Mouse (Mus musculus) hindbrain, embryonic 10.5 days (tissue): ENCODE data around the gene Pnpo. TPM values are rescaled to one million over a fixed set of nuclear protein-coding genes. Genes with fewer than 3 reads are reported as not detected.

ENCODE experiments used
- DNase-seq: peaks from one replicate; pipeline ENCODE4 v3.0.0-alpha.2; 2017; ENCODE audit warnings: low spot score
- H3K27ac ChIP-seq: fragments of 300-500 bp; sonication (generic); 2 replicates; pipeline ENCODE4 v1.5.1; 2016; ENCODE audit warnings: mild to moderate bottlenecking, moderate library complexity
- H3K27me3 ChIP-seq: fragments of 300-500 bp; sonication (generic); 2 replicates; pipeline ENCODE4 v1.6.1; 2016; ENCODE audit warnings: mild to moderate bottlenecking; ENCODE audit not compliant: poor library complexity, insufficient read depth, severe bottlenecking
- H3K36me3 ChIP-seq: fragments of 300-500 bp; sonication (generic); 2 replicates; pipeline ENCODE4 v1.6.1; 2016; ENCODE audit warnings: mild to moderate bottlenecking, moderate library complexity
- H3K4me1 ChIP-seq: fragments of 300-500 bp; sonication (generic); replicated peaks from 2 replicates; pipeline ENCODE4 v1.6.1; 2016; ENCODE audit warnings: mild to moderate bottlenecking
- H3K4me3 ChIP-seq: fragments of 300-500 bp; sonication (generic); 2 replicates; pipeline ENCODE4 v1.5.1; 2016; ENCODE audit warnings: mild to moderate bottlenecking, moderate library complexity
- H3K9me3 ChIP-seq: fragments of 300-500 bp; sonication (generic); 2 replicates; pipeline ENCODE4 v1.6.1; 2016; ENCODE audit warnings: mild to moderate bottlenecking, moderate library complexity
- WGBS: fragments of 180-500 bp; shearing (Covaris S2); methylation state at CpG from one replicate; pipeline ENCODE4 v1.1.7; 2016; 5-methylcytosine and 5-hydroxymethylcytosine counted together
- polyA plus RNA-seq: library from polyadenylated mRNA; unstranded; fragments of >200 nt; fragmentation: Nextera tagmentation; extraction: Ambion mirVana; gene quantifications from 2 replicates; pipeline ENCODE4 v1.2.1, GENCODE M21; 2016

Pnpo gene
- polyA plus RNA-seq, 1 experiment from 2014 or later, result 31.4 TPM

GRCm38 (mm10) chr11:96966914-96967543 is 23.2 kb upstream of the Pnpo start:
- peaks cover 30% of the 10 kb centered on the region for H3K36me3 ChIP-seq
- WGBS, result 90% methylated on average over 13 of the region's 13 CpGs
- H3K9me3 ChIP-seq, result no peaks in the 10 kb centered on the region
- H3K4me1 ChIP-seq, result peaks cover 30% of the 10 kb centered on the region; the same call in 1 of the 2 replicates
- no peak overlapping the region for H3K4me3 ChIP-seq
- DNase-seq, result no peak
- H3K27me3 ChIP-seq, result no peaks in the 10 kb centered on the region
- H3K27ac ChIP-seq, result 0 out of 2 replicates have a peak overlapping the region, but pooled peaks have one; percentile 35

GRCm38 (mm10) chr11:96966172-96966571 is 22.4 kb upstream of the Pnpo start:
- H3K4me3 ChIP-seq, result no peak overlapping the region
- no peaks in the 10 kb centered on the region for H3K27me3 ChIP-seq
- peaks cover 39% of the 10 kb centered on the region for H3K36me3 ChIP-seq
- H3K9me3 ChIP-seq, result no peaks in the 10 kb centered on the region
- H3K4me1 ChIP-seq, result peaks cover 30% of the 10 kb centered on the region; the same call in 1 of the 2 replicates
- WGBS, result 91% methylated on average over 3 of the region's 3 CpGs
- H3K27ac ChIP-seq, result no peak overlapping the region
- DNase-seq, result no peak

GRCm38 (mm10) chr11:96963580-96963979 is 19.8 kb upstream of the Pnpo start:
- WGBS, result 23% methylated on average over 8 of the region's 8 CpGs
- peak; percentile 86 for DNase-seq
- peaks cover 60% of the 10 kb centered on the region for H3K36me3 ChIP-seq

GRCm38 (mm10) chr11:96957061-96957805 is 13.4 kb upstream of the Pnpo start:
- H3K27me3 ChIP-seq, result no peaks in the 10 kb centered on the region
- WGBS, result 92% methylated on average over 10 of the region's 10 CpGs
- H3K36me3 ChIP-seq, result peaks cover 97% of the 10 kb centered on the region
- no peak overlapping the region for H3K27ac ChIP-seq
- H3K9me3 ChIP-seq, result no peaks in the 10 kb centered on the region
- no peaks in the 10 kb centered on the region for H3K4me1 ChIP-seq
- DNase-seq, result no peak
- no peak overlapping the region for H3K4me3 ChIP-seq

More at GRCm38 (mm10) chr11:96963580-96963979, 19.8 kb upstream of the Pnpo start:
- H3K4me3 ChIP-seq, result no peak overlapping the region
- H3K9me3 ChIP-seq, result no peaks in the 10 kb centered on the region
- H3K4me1 ChIP-seq, result peaks cover 17% of the 10 kb centered on the region; the same call in 1 of the 2 replicates
- H3K27ac ChIP-seq, result no peak overlapping the region; the same call in 1 of the 2 replicates
- no peaks in the 10 kb centered on the region for H3K27me3 ChIP-seq

- Histone ChIP-seq H3K36me3 (peaks cover 97% of the 10 kb centered on the region), H3K4me1 (no peaks in the 10 kb centered on the region)
- no peak for DNase-seq
Observed at GRCm38 (mm10) chr11:96956009-96956724, 12.4 kb upstream of the Pnpo start.

GRCm38 (mm10) chr11:96955094-96955493 is 11.3 kb upstream of the Pnpo start:
- Histone ChIP-seq H3K27ac (no peak overlapping the region), H3K36me3 (peaks cover 97% of the 10 kb centered on the region), H3K4me3 (no peak overlapping the region), H3K9me3 (no peaks in the 10 kb centered on the region), H3K27me3 (no peaks in the 10 kb centered on the region), H3K4me1 (no peaks in the 10 kb centered on the region)
- DNase-seq, result no peak
- 92% methylated on average over 4 of the region's 4 CpGs for WGBS

More at GRCm38 (mm10) chr11:96956009-96956724, 12.4 kb upstream of the Pnpo start:
- Histone ChIP-seq H3K9me3 (no peaks in the 10 kb centered on the region), H3K4me3 (no peak overlapping the region), H3K27ac (no peak overlapping the region), H3K27me3 (no peaks in the 10 kb centered on the region)
- WGBS, result 61% methylated on average over 20 of the region's 20 CpGs

- no peak for DNase-seq
- Histone ChIP-seq H3K4me1 (no peaks in the 10 kb centered on the region), H3K27me3 (no peaks in the 10 kb centered on the region), H3K9me3 (no peaks in the 10 kb centered on the region), H3K4me3 (no peak overlapping the region), H3K36me3 (peaks cover 96% of the 10 kb centered on the region), H3K27ac (no peak overlapping the region)
- 77% methylated on average over 6 of the region's 6 CpGs for WGBS
Observed at GRCm38 (mm10) chr11:96952896-96953295, 9.1 kb upstream of the Pnpo start.

- Histone ChIP-seq H3K27ac (no peak overlapping the region), H3K4me3 (no peak overlapping the region), H3K27me3 (no peaks in the 10 kb centered on the region), H3K4me1 (no peaks in the 10 kb centered on the region), H3K36me3 (peaks cover 91% of the 10 kb centered on the region), H3K9me3 (no peaks in the 10 kb centered on the region)
- DNase-seq, result no peak
- WGBS, result 88% methylated on average over 10 of the region's 10 CpGs
Observed at GRCm38 (mm10) chr11:96952426-96952825, 8.6 kb upstream of the Pnpo start.

- Histone ChIP-seq H3K9me3 (no peaks in the 10 kb centered on the region), H3K36me3 (peaks cover 75% of the 10 kb centered on the region), H3K4me1 (no peaks in the 10 kb centered on the region), H3K27me3 (no peaks in the 10 kb centered on the region), H3K27ac (no peak overlapping the region), H3K4me3 (no peak overlapping the region)
- no peak for DNase-seq
- 97% methylated on average over 3 of the region's 3 CpGs for WGBS
Observed at GRCm38 (mm10) chr11:96950767-96951166, 7.0 kb upstream of the Pnpo start.

- Histone ChIP-seq H3K36me3 (peaks cover 45% of the 10 kb centered on the region), H3K4me1 (peaks cover 22% of the 10 kb centered on the region), H3K27me3 (0 out of 2 replicates have a peak, but pooled peaks cover 14% of the 10 kb centered on the region), H3K27ac (no peak overlapping the region), H3K4me3 (no peak overlapping the region), H3K9me3 (no peaks in the 10 kb centered on the region)
- WGBS, result 93% methylated on average over 4 of the region's 4 CpGs
- DNase-seq, result no peak
Observed at GRCm38 (mm10) chr11:96947849-96948248, 4.1 kb upstream of the Pnpo start.

- 0 out of 2 replicates have a peak overlapping the region, but pooled peaks have one; percentile 35 for H3K27ac ChIP-seq
- H3K4me3 ChIP-seq, result peak overlapping the region; percentile 21; the same call in 1 of the 2 replicates
- no peak for DNase-seq
- H3K36me3 ChIP-seq, result peaks cover 32% of the 10 kb centered on the region
- WGBS, result 81% methylated on average over 9 of the region's 9 CpGs
- H3K27me3 ChIP-seq, result peaks cover 17% of the 10 kb centered on the region; the same call in 1 of the 2 replicates
- H3K4me1 ChIP-seq, result peaks cover 22% of the 10 kb centered on the region
- H3K9me3 ChIP-seq, result no peaks in the 10 kb centered on the region
Observed at GRCm38 (mm10) chr11:96946498-96946897, 2.7 kb upstream of the Pnpo start.

GRCm38 (mm10) chr11:96944844-96945580 is 1.2 kb upstream of the Pnpo start:
- Histone ChIP-seq H3K27me3 (peaks cover 17% of the 10 kb centered on the region; the same call in 1 of the 2 replicates), H3K36me3 (peaks cover 17% of the 10 kb centered on the region), H3K27ac (peak overlapping the region; percentile 84), H3K4me1 (peaks cover 22% of the 10 kb centered on the region), H3K9me3 (no peaks in the 10 kb centered on the region), H3K4me3 (peak overlapping the region; percentile 66)
- WGBS, result 86% methylated on average over 14 of the region's 14 CpGs
- no peak for DNase-seq
